Mouse (Mus musculus) kidney, adult 2 months (tissue): ENCODE data around the gene Vstm5. TPM values are rescaled to one million over a fixed set of nuclear protein-coding genes. Genes with fewer than 3 reads are reported as not detected.

Source experiments
- DNase-seq: peaks from one replicate; pipeline ENCODE4 v3.0.0; 2021
- H3K27ac ChIP-seq: fragments of 200-500 bp; 2 replicates; pipeline ENCODE4 v1.5.1; 2012; ENCODE audit warnings: low read depth, low read length, control low read depth, inconsistent platforms; ENCODE audit not compliant: insufficient read depth
- H3K27me3 ChIP-seq: fragments of 200-500 bp; replicated peaks from 2 replicates; pipeline ENCODE4 v1.6.1; 2012; ENCODE audit warnings: mild to moderate bottlenecking, moderate library complexity, low read length, inconsistent platforms; ENCODE audit not compliant: control insufficient read depth, insufficient read depth
- H3K36me3 ChIP-seq: fragments of 200-500 bp; 2 replicates; pipeline ENCODE4 v1.6.1; 2012; ENCODE audit warnings: mild to moderate bottlenecking, moderate library complexity, low read length, inconsistent platforms; ENCODE audit not compliant: control insufficient read depth, insufficient read depth
- H3K4me1 ChIP-seq: fragments of 200-500 bp; 2 replicates; pipeline ENCODE4 v1.6.1; 2011; ENCODE audit warnings: low read length; ENCODE audit not compliant: control insufficient read depth, insufficient read depth
- H3K4me3 ChIP-seq: fragments of 200-500 bp; 2 replicates; pipeline ENCODE4 v1.5.1; 2011; ENCODE audit warnings: mild to moderate bottlenecking, low read depth, low read length, control low read depth; ENCODE audit not compliant: insufficient read depth
- CTCF ChIP-seq: fragments of 200-500 bp; conservative IDR thresholded peaks from 2 replicates; pipeline ENCODE4 v1.5.1; 2011; ENCODE audit warnings: low read depth, mild to moderate bottlenecking, control low read depth, low read length, moderate library complexity, mixed read lengths; ENCODE audit not compliant: insufficient read depth, insufficient read length
- POLR2A ChIP-seq: fragments of 200-500 bp; IDR thresholded peaks from one replicate; pipeline ENCODE4 v1.6.1; 2011; ENCODE audit warnings: low read depth, low read length, control low read depth
- WGBS: fragments of 180-500 bp; shearing (Covaris S2); methylation state at CpG from one replicate; pipeline ENCODE4 v1.1.7; 2018; 5-methylcytosine and 5-hydroxymethylcytosine counted together
- polyA plus RNA-seq: library from polyadenylated mRNA; depleted of rRNA; stranded (reverse); fragments of >200 nt; gene quantifications from 2 replicates; pipeline ENCODE4 v1.2.3, GENCODE M21; 2012

The Vstm5 gene
- polyA plus RNA-seq, 1 experiment, result 11.6 TPM

- H3K27me3 ChIP-seq, result no peaks in the 10 kb centered on the region
- TF ChIP-seq POLR2A (no peak), CTCF (no peak)
- no peak overlapping the region for H3K27ac ChIP-seq
- 95% methylated on average over 3 of the region's 3 CpGs for WGBS
- H3K4me1 ChIP-seq, result no peaks in the 10 kb centered on the region; the same call in 1 of the 2 replicates
- DNase-seq, result no peak
- no peak overlapping the region for H3K4me3 ChIP-seq
- H3K36me3 ChIP-seq, result no peaks in the 10 kb centered on the region
Observed at GRCm38 (mm10) chr9:15232445-15232844, 6.4 kb upstream of the Vstm5 start.

GRCm38 (mm10) chr9:15233604-15234003, 5.2 kb upstream of the Vstm5 start:
- H3K27ac ChIP-seq, result no peak overlapping the region
- WGBS, result 96% methylated on average over 1 of the region's 1 CpGs
- no peak for DNase-seq
- H3K36me3 ChIP-seq, result no peaks in the 10 kb centered on the region
- H3K27me3 ChIP-seq, result no peaks in the 10 kb centered on the region
- H3K4me1 ChIP-seq, result peaks cover 3% of the 10 kb centered on the region; the same call in 1 of the 2 replicates
- no peak overlapping the region for H3K4me3 ChIP-seq
- TF ChIP-seq POLR2A (no peak), CTCF (no peak)

GRCm38 (mm10) chr9:15235986-15236385, 2.9 kb upstream of the Vstm5 start:
- WGBS, result 89% methylated on average over 3 of the region's 3 CpGs

GRCm38 (mm10) chr9:15237516-15238296, 1.1 kb upstream of the Vstm5 start:
- Histone ChIP-seq H3K27ac (no peak overlapping the region), H3K4me1 (peaks cover 12% of the 10 kb centered on the region; the same call in 1 of the 2 replicates), H3K4me3 (no peak overlapping the region), H3K36me3 (no peaks in the 10 kb centered on the region), H3K27me3 (no peaks in the 10 kb centered on the region)
- no peak for TF ChIP-seq CTCF
- TF ChIP-seq POLR2A, result no peak
- peak; percentile 32 for DNase-seq
- WGBS, result 60% methylated on average over 14 of the region's 14 CpGs

More at GRCm38 (mm10) chr9:15235986-15236385, 2.9 kb upstream of the Vstm5 start:
- H3K27ac ChIP-seq, result no peak overlapping the region; the same call in 1 of the 2 replicates
- no peaks in the 10 kb centered on the region for H3K27me3 ChIP-seq
- H3K36me3 ChIP-seq, result no peaks in the 10 kb centered on the region
- H3K4me1 ChIP-seq, result peaks cover 9% of the 10 kb centered on the region; the same call in 1 of the 2 replicates
- TF ChIP-seq POLR2A, result no peak
- TF ChIP-seq CTCF, result no peak
- no peak overlapping the region for H3K4me3 ChIP-seq
- DNase-seq, result no peak

- 76% methylated on average over 16 of the region's 16 CpGs for WGBS
- no peak for TF ChIP-seq CTCF
- no peak for TF ChIP-seq POLR2A
- Histone ChIP-seq H3K4me3 (peak overlapping the region; percentile 57), H3K36me3 (no peaks in the 10 kb centered on the region), H3K27me3 (no peaks in the 10 kb centered on the region), H3K27ac (no peak overlapping the region), H3K4me1 (peaks cover 12% of the 10 kb centered on the region; the same call in 1 of the 2 replicates)
- DNase-seq, result no peak
Observed at GRCm38 (mm10) chr9:15238297-15238990, 401 bp upstream of the Vstm5 start.

GRCm38 (mm10) chr9:15240006-15240405, 1.2 kb downstream of the Vstm5 start:
- no peak for DNase-seq

More at GRCm38 (mm10) chr9:15240006-15240405, 1.2 kb downstream of the Vstm5 start:
- Histone ChIP-seq H3K27me3 (no peaks in the 10 kb centered on the region), H3K4me1 (peaks cover 15% of the 10 kb centered on the region; the same call in 1 of the 2 replicates), H3K4me3 (no peak overlapping the region), H3K27ac (no peak overlapping the region), H3K36me3 (no peaks in the 10 kb centered on the region)
- TF ChIP-seq CTCF (no peak), POLR2A (no peak)
- 85% methylated on average over 6 of the region's 6 CpGs for WGBS
